Mouse (Mus musculus): ENCODE measurements around the gene Gsto2.

- TF ChIP-seq CTCF (IDR thresholded peaks at IDR 0.05; ENCODE audit: low read depth) (peak; percentile 49), EP300 (IDR thresholded peaks at IDR 0.05; ENCODE audit: low read depth) (peak; percentile 35; the same call in 1 of the 2 replicates)
These were observed at the start of gene Gsto2 for GRCm38 (mm10) chr19:47865353-47865947.
